Mouse (Mus musculus): ENCODE results near the gene Klk9.

GRCm38 (mm10) chr7:43826056-43826455, 34.4 kb downstream of the Klk9 start:
- TF ChIP-seq CTCF (IDR thresholded peaks at IDR 0.05; ENCODE audit: low read depth, low read length) (no peak), POLR2A (IDR thresholded peaks at IDR 0.05; ENCODE audit: extremely low read depth, insufficient read depth, low read length) (no peak)

Measured in liver, adult 2 months (tissue).